Mouse (Mus musculus) sigmoid colon, adult 10 weeks (tissue): Measurements from ENCODE around the gene Olfr1016. TPM values are rescaled to one million over a fixed set of nuclear protein-coding genes. Genes with fewer than 3 reads are reported as not detected.

Experiments
- polyA plus RNA-seq: library from polyadenylated mRNA; stranded (reverse); fragments of 350-450 nt; fragmentation: Illumina TruSeq; extraction: RNeasy Lipid Tissue Mini Kit (QIAGEN cat#74804); gene quantifications from one replicate; pipeline ENCODE4 v1.2.3, GENCODE M21; 2014; ENCODE audit warnings: low read depth, low replicate concordance

The Olfr1016 gene
- polyA plus RNA-seq, result not detected

DNA sequence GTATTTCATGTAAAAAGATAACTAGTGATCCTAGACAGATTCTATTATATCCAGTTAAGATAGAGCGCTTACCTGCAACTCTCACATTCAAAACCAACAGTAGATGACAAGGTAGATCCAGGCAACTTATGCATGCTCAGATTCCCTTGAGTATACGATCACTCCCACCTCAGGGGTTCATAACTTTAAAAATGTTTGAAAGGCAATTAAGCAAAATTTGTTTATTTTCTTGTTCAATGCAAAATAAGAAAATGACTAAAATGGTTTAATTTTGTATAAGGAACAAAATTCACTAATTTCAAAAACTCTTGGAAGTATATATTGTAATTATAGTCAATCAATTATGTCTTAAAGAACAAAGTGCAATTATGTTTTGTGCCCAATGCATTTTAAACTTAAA is at the start of gene Olfr1016:
TSS of gene Olfr1016 (minus strand) at position 101 of the 400 bp plus-strand sequence.

DNA sequence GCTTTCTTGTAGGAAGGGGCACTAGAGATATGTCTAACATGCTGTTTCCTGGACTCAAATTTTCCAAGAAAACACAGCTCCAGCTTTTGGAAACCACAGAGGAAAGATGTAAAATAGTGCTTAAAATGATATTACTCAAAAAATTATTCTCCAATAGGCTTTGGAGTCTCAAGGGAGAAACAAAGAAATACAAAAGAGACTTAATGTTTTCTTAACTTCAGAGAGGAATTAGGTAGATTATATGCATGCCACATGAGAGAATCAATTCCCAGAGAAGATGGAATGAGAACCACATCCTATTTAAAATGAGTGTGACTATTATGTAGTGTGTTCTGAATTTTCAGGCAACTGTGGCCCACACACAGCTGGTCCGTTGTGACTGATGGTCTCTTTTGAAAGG is 44.4 kb upstream of the Olfr1016 start, which contains the start of gene Olfr1020:
TSS of gene Olfr1020 (plus strand) at position 301 of the 400 bp plus-strand sequence.

GRCm38 (mm10) chr2:85845383-85845782 is 43.0 kb upstream of the Olfr1016 start, which contains the start of gene Olfr1019:
TSS of gene Olfr1019 (minus strand) at chr2:85845483.

GRCm38 (mm10) chr2:85818179-85818578 is 15.8 kb upstream of the Olfr1016 start, which contains the start of gene Olfr1018:
TSS of gene Olfr1018 (plus strand) at chr2:85818479.

GRCm38 (mm10) chr2:85781717-85782116 is 20.6 kb downstream of the Olfr1016 start, which contains the start of gene Olfr1015:
TSS of gene Olfr1015 (plus strand) at chr2:85782017.

DNA sequence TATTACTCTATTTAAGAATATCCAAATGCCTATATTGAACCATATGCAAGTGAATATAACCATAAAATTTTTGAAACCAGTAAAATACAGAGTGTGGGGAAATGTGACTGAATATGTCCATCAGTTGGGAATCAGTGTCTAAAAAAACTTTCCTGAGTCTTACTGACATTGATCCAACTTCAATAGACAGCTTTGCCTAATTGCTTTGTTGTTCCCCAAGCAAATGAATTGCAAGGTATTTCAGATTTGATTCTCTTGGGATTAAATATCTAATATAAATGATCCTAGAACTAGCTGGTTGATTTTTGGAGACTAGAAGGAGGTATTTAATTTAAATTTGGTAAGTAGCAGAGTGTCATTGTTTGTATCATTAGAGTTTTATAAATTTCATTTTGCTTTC is 29.9 kb downstream of the Olfr1016 start, which contains the start of gene Olfr1014:
TSS of gene Olfr1014 (plus strand) at position 301 of the 400 bp plus-strand sequence.

DNA sequence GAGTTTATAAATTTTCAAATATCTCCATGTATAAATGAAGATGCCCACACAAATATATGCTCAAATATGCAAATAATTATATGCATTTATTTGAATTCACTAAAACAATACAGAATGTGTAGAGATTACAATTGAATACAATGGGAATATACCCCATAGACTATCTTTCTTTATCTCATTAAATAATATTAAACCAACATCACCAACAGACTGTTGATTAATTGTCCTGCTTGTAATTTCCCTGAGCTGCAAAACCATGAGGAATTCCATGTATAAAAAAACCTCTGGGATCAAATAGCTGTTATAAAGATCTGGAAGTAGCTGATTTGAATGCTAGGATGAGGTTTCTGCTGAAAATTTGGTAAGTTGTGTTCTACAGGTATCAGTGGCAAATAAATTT is 35.5 kb downstream of the Olfr1016 start, which contains the start of gene Olfr1013:
TSS of gene Olfr1013 (plus strand) at position 301 of the 400 bp plus-strand sequence.

DNA sequence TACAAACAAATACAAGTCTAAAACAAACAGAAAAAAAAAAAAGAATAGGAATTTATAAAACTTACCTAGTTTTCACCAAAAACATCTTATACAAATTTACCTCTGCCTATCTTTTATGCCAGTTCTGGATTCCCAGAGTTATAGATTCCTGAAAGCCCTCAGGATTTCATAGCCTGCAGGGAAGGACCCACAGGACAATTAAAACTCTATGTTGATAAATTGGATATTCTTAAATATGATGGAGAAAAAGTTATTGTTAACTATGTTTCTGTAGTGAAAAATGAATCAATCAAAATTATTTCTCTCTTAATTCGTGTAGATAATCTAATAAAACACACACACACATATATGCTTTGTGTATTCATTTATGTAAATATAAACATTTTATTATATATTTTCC is 39.7 kb downstream of the Olfr1016 start, which contains the start of gene Olfr1012:
TSS of gene Olfr1012 (minus strand) at position 101 of the 400 bp plus-strand sequence.

Other genes with a start within 250 kb of the Olfr1016 start
- gene Olfr996, start 223.3 kb downstream of the Olfr1016 start, polyA plus RNA-seq, result not detected
- gene Olfr998, start 213.6 kb downstream of the Olfr1016 start, polyA plus RNA-seq, result not detected
- not detected for gene Olfr1000, start 190.6 kb downstream of the Olfr1016 start, polyA plus RNA-seq
- not detected for gene Olfr1002, start 151.8 kb downstream of the Olfr1016 start, polyA plus RNA-seq
- not detected for gene Olfr154, start 138.1 kb downstream of the Olfr1016 start, polyA plus RNA-seq
- not detected for gene Olfr1006, start 123.8 kb downstream of the Olfr1016 start, polyA plus RNA-seq
- not detected for gene Olfr1008, start 113.1 kb downstream of the Olfr1016 start, polyA plus RNA-seq
- gene Olfr1009, start 87.1 kb downstream of the Olfr1016 start, polyA plus RNA-seq, result not detected
- gene Olfr1012, start 39.8 kb downstream of the Olfr1016 start, polyA plus RNA-seq, result not detected
- not detected for gene Olfr1013, start 35.4 kb downstream of the Olfr1016 start, polyA plus RNA-seq
- not detected for gene Olfr1014, start 29.8 kb downstream of the Olfr1016 start, polyA plus RNA-seq
- gene Olfr1015, start 20.5 kb downstream of the Olfr1016 start, polyA plus RNA-seq, result not detected
- gene Olfr1018, start 15.9 kb upstream of the Olfr1016 start, polyA plus RNA-seq, result not detected
- gene Olfr1019, start 42.9 kb upstream of the Olfr1016 start, polyA plus RNA-seq, result not detected
- not detected for gene Olfr1020, start 44.5 kb upstream of the Olfr1016 start, polyA plus RNA-seq
- gene Olfr1022, start 66.0 kb upstream of the Olfr1016 start, polyA plus RNA-seq, result not detected
- not detected for gene Olfr1023, start 83.1 kb upstream of the Olfr1016 start, polyA plus RNA-seq
- not detected for gene Olfr1024, start 102.5 kb upstream of the Olfr1016 start, polyA plus RNA-seq
- not detected for gene Olfr1025-ps1, start 112.6 kb upstream of the Olfr1016 start, polyA plus RNA-seq
- not detected for gene Olfr1026, start 119.0 kb upstream of the Olfr1016 start, polyA plus RNA-seq
- not detected for gene Olfr1028, start 147.9 kb upstream of the Olfr1016 start, polyA plus RNA-seq
- 0.09 TPM for gene Olfr1029, start 171.4 kb upstream of the Olfr1016 start, polyA plus RNA-seq
- gene Olfr1030, start 176.7 kb upstream of the Olfr1016 start, polyA plus RNA-seq, result not detected
- gene Olfr1031, start 187.8 kb upstream of the Olfr1016 start, polyA plus RNA-seq, result not detected
- gene Olfr1032, start 203.0 kb upstream of the Olfr1016 start, polyA plus RNA-seq, result not detected
- 4.1 TPM for gene Olfr1033, start 218.1 kb upstream of the Olfr1016 start, polyA plus RNA-seq
- gene Olfr1034, start 243.3 kb upstream of the Olfr1016 start, polyA plus RNA-seq, result 0.57 TPM